Mouse (Mus musculus): Measurements from ENCODE around the gene Hunk. TPM values are rescaled to one million over a fixed set of nuclear protein-coding genes. Genes with fewer than 3 reads are reported as not detected.
A peak's percentile ranks its signal among the peaks of the same experiment; 100 is the strongest.

Gene Hunk
- 10.3 and 16.6 TPM in 2 replicates for polyA plus RNA-seq (2014; fragmentation: Nextera tagmentation; extraction: Ambion mirVana)

- H3K4me2 ChIP-seq (replicated peaks; ENCODE audit: low read depth, low read length), result peak within 1 kb of the TSS; percentile 69
- peaks cover 27% of the 10 kb centered on the region for H3K4me1 ChIP-seq (ENCODE audit: control insufficient read depth, insufficient read depth, low read length)
- H3K36me3 ChIP-seq (ENCODE audit: control insufficient read depth, insufficient read depth, low read length), result peaks cover 6% of the 10 kb centered on the region
- WGBS, result 1% methylated on average over 47 of the region's 101 CpGs
- no peaks in the 10 kb centered on the region for H3K9me3 ChIP-seq (ENCODE audit: control insufficient read depth, low read length)
- H3K9ac ChIP-seq (ENCODE audit: low read depth, low read length), result peak within 1 kb of the TSS; percentile 93
- no peaks in the 10 kb centered on the region for H3K27me3 ChIP-seq (ENCODE audit: control insufficient read depth, insufficient read depth, low read length)
- peak; percentile 77 for ATAC-seq (ENCODE audit: low FRiP score, low TSS enrichment)
- H3K27ac ChIP-seq (ENCODE audit: low read depth, low read length), result peak within 1 kb of the TSS; percentile 90
- H3K4me3 ChIP-seq (ENCODE audit: low read length), result peak within 1 kb of the TSS; percentile 82
Observed at GRCm38 (mm10) chr16:90385688-90386513, at the start of gene Hunk. Hunk (plus strand) TSS chr16:90386013.

- Histone ChIP-seq H3K27ac (ENCODE audit: low read depth, low read length) (no peak overlapping the region), H3K27me3 (ENCODE audit: control insufficient read depth, insufficient read depth, low read length) (no peaks in the 10 kb centered on the region), H3K4me3 (ENCODE audit: low read length) (no peak overlapping the region), H3K9me3 (ENCODE audit: control insufficient read depth, low read length) (no peaks in the 10 kb centered on the region), H3K4me2 (replicated peaks; ENCODE audit: low read depth, low read length) (no peak overlapping the region), H3K36me3 (ENCODE audit: control insufficient read depth, insufficient read depth, low read length) (peaks cover 9% of the 10 kb centered on the region), H3K9ac (ENCODE audit: low read depth, low read length) (no peak overlapping the region), H3K4me1 (ENCODE audit: control insufficient read depth, insufficient read depth, low read length) (no peaks in the 10 kb centered on the region)
- no peak for ATAC-seq (ENCODE audit: low FRiP score, low TSS enrichment)
- 94% methylated on average over 6 of the region's 6 CpGs for WGBS
Observed at GRCm38 (mm10) chr16:90339026-90339425, 46.8 kb upstream of the Hunk start.

- Histone ChIP-seq H3K9ac (ENCODE audit: low read depth, low read length) (no peak overlapping the region), H3K27me3 (ENCODE audit: control insufficient read depth, insufficient read depth, low read length) (no peaks in the 10 kb centered on the region), H3K27ac (ENCODE audit: low read depth, low read length) (no peak overlapping the region), H3K4me3 (ENCODE audit: low read length) (no peak overlapping the region), H3K36me3 (ENCODE audit: control insufficient read depth, insufficient read depth, low read length) (peaks cover 9% of the 10 kb centered on the region), H3K4me1 (ENCODE audit: control insufficient read depth, insufficient read depth, low read length) (no peaks in the 10 kb centered on the region), H3K9me3 (ENCODE audit: control insufficient read depth, low read length) (no peaks in the 10 kb centered on the region), H3K4me2 (replicated peaks; ENCODE audit: low read depth, low read length) (no peak overlapping the region)
- ATAC-seq (ENCODE audit: low FRiP score, low TSS enrichment), result no peak
- WGBS, result 94% methylated on average over 5 of the region's 5 CpGs
Observed at GRCm38 (mm10) chr16:90341086-90341485, 44.7 kb upstream of the Hunk start.

- H3K9ac ChIP-seq (ENCODE audit: low read depth, low read length), result no peak overlapping the region
- no peaks in the 10 kb centered on the region for H3K4me1 ChIP-seq (ENCODE audit: control insufficient read depth, insufficient read depth, low read length)
- 32% methylated on average over 12 of the region's 13 CpGs for WGBS
- H3K9me3 ChIP-seq (ENCODE audit: control insufficient read depth, low read length), result no peaks in the 10 kb centered on the region
- peak; percentile 100 for ATAC-seq (ENCODE audit: low FRiP score, low TSS enrichment)
- no peaks in the 10 kb centered on the region for H3K36me3 ChIP-seq (ENCODE audit: control insufficient read depth, insufficient read depth, low read length)
- no peaks in the 10 kb centered on the region for H3K27me3 ChIP-seq (ENCODE audit: control insufficient read depth, insufficient read depth, low read length)
- H3K27ac ChIP-seq (ENCODE audit: low read depth, low read length), result no peak overlapping the region
- H3K4me3 ChIP-seq (ENCODE audit: low read length), result no peak overlapping the region
- no peak overlapping the region for H3K4me2 ChIP-seq (replicated peaks; ENCODE audit: low read depth, low read length)
Observed at GRCm38 (mm10) chr16:90349700-90350548, 35.9 kb upstream of the Hunk start.

GRCm38 (mm10) chr16:90351726-90352125, 34.1 kb upstream of the Hunk start:
- Histone ChIP-seq H3K9ac (ENCODE audit: low read depth, low read length) (no peak overlapping the region), H3K27ac (ENCODE audit: low read depth, low read length) (no peak overlapping the region), H3K4me2 (replicated peaks; ENCODE audit: low read depth, low read length) (no peak overlapping the region), H3K4me3 (ENCODE audit: low read length) (no peak overlapping the region), H3K27me3 (ENCODE audit: control insufficient read depth, insufficient read depth, low read length) (no peaks in the 10 kb centered on the region), H3K9me3 (ENCODE audit: control insufficient read depth, low read length) (no peaks in the 10 kb centered on the region), H3K4me1 (ENCODE audit: control insufficient read depth, insufficient read depth, low read length) (no peaks in the 10 kb centered on the region), H3K36me3 (ENCODE audit: control insufficient read depth, insufficient read depth, low read length) (no peaks in the 10 kb centered on the region)
- WGBS, result 34% methylated on average over 8 of the region's 8 CpGs
- ATAC-seq (ENCODE audit: low FRiP score, low TSS enrichment), result no peak

- H3K27ac ChIP-seq (ENCODE audit: low read depth, low read length), result no peak overlapping the region
- 56% methylated on average over 6 of the region's 6 CpGs for WGBS
- H3K9ac ChIP-seq (ENCODE audit: low read depth, low read length), result no peak overlapping the region
- no peak overlapping the region for H3K4me2 ChIP-seq (replicated peaks; ENCODE audit: low read depth, low read length)
- ATAC-seq (ENCODE audit: low FRiP score, low TSS enrichment), result no peak
- H3K9me3 ChIP-seq (ENCODE audit: control insufficient read depth, low read length), result no peaks in the 10 kb centered on the region
- no peaks in the 10 kb centered on the region for H3K27me3 ChIP-seq (ENCODE audit: control insufficient read depth, insufficient read depth, low read length)
- H3K36me3 ChIP-seq (ENCODE audit: control insufficient read depth, insufficient read depth, low read length), result no peaks in the 10 kb centered on the region
- no peak overlapping the region for H3K4me3 ChIP-seq (ENCODE audit: low read length)
- no peaks in the 10 kb centered on the region for H3K4me1 ChIP-seq (ENCODE audit: control insufficient read depth, insufficient read depth, low read length)
Observed at GRCm38 (mm10) chr16:90352691-90353090, 33.1 kb upstream of the Hunk start.

- Histone ChIP-seq H3K9ac (ENCODE audit: low read depth, low read length) (no peak overlapping the region), H3K36me3 (ENCODE audit: control insufficient read depth, insufficient read depth, low read length) (no peaks in the 10 kb centered on the region), H3K4me3 (ENCODE audit: low read length) (no peak overlapping the region), H3K9me3 (ENCODE audit: control insufficient read depth, low read length) (no peaks in the 10 kb centered on the region), H3K4me2 (replicated peaks; ENCODE audit: low read depth, low read length) (no peak overlapping the region), H3K27me3 (ENCODE audit: control insufficient read depth, insufficient read depth, low read length) (no peaks in the 10 kb centered on the region), H3K27ac (ENCODE audit: low read depth, low read length) (no peak overlapping the region), H3K4me1 (ENCODE audit: control insufficient read depth, insufficient read depth, low read length) (no peaks in the 10 kb centered on the region)
- ATAC-seq (ENCODE audit: low FRiP score, low TSS enrichment), result no peak
- 83% methylated on average over 5 of the region's 5 CpGs for WGBS
Observed at GRCm38 (mm10) chr16:90353156-90353555, 32.7 kb upstream of the Hunk start.

- no peak overlapping the region for H3K4me2 ChIP-seq (replicated peaks; ENCODE audit: low read depth, low read length)
- H3K9me3 ChIP-seq (ENCODE audit: control insufficient read depth, low read length), result no peaks in the 10 kb centered on the region
- no peak overlapping the region for H3K4me3 ChIP-seq (ENCODE audit: low read length)
- no peak overlapping the region for H3K9ac ChIP-seq (ENCODE audit: low read depth, low read length)
- H3K27ac ChIP-seq (ENCODE audit: low read depth, low read length), result no peak overlapping the region
- H3K36me3 ChIP-seq (ENCODE audit: control insufficient read depth, insufficient read depth, low read length), result no peaks in the 10 kb centered on the region
- no peak for ATAC-seq (ENCODE audit: low FRiP score, low TSS enrichment)
- 81% methylated on average over 9 of the region's 9 CpGs for WGBS
- no peaks in the 10 kb centered on the region for H3K27me3 ChIP-seq (ENCODE audit: control insufficient read depth, insufficient read depth, low read length)
- H3K4me1 ChIP-seq (ENCODE audit: control insufficient read depth, insufficient read depth, low read length), result 0 out of 2 replicates have a peak, but pooled peaks cover 3% of the 10 kb centered on the region
Observed at GRCm38 (mm10) chr16:90359329-90359728, 26.5 kb upstream of the Hunk start.

GRCm38 (mm10) chr16:90359750-90360149, 26.1 kb upstream of the Hunk start:
- no peak for ATAC-seq (ENCODE audit: low FRiP score, low TSS enrichment)
- no peak overlapping the region for H3K27ac ChIP-seq (ENCODE audit: low read depth, low read length)
- WGBS, result 20% methylated on average over 4 of the region's 4 CpGs

More at GRCm38 (mm10) chr16:90359750-90360149, 26.1 kb upstream of the Hunk start:
- Histone ChIP-seq H3K4me2 (replicated peaks; ENCODE audit: low read depth, low read length) (no peak overlapping the region), H3K9me3 (ENCODE audit: control insufficient read depth, low read length) (no peaks in the 10 kb centered on the region), H3K4me1 (ENCODE audit: control insufficient read depth, insufficient read depth, low read length) (0 out of 2 replicates have a peak, but pooled peaks cover 3% of the 10 kb centered on the region), H3K4me3 (ENCODE audit: low read length) (no peak overlapping the region), H3K36me3 (ENCODE audit: control insufficient read depth, insufficient read depth, low read length) (no peaks in the 10 kb centered on the region), H3K27me3 (ENCODE audit: control insufficient read depth, insufficient read depth, low read length) (no peaks in the 10 kb centered on the region), H3K9ac (ENCODE audit: low read depth, low read length) (no peak overlapping the region)

Measured in kidney, embryonic 14.5 days (tissue).